Mouse (Mus musculus) left cerebral cortex, adult 6 months (tissue): ENCODE measurements around the gene Fra10ac1. TPM values are rescaled to one million over a fixed set of nuclear protein-coding genes. Genes with fewer than 3 reads are reported as not detected.

Experiments used
- long read RNA-seq, 2 experiments: library from polyadenylated mRNA; unstranded; transcript quantifications; one replicate each; pipeline ENCODE4 v2.0.0; 2019 to 2020
- polyA plus RNA-seq: library from polyadenylated mRNA; unstranded; fragments of <200 nt; fragmentation: Nextera tagmentation; gene quantifications from 2 replicates; pipeline ENCODE4 v1.2.3, GENCODE M21; 2021

Fra10ac1 gene
- polyA plus RNA-seq = 25.9 and 26.7 TPM in 2 replicates
- long read RNA-seq, experiment 1, transcript Fra10ac1-201 (14 exons, 1,402 nt) = major isoform, 23 of 47 reads
- long read RNA-seq, experiment 1, partial matches to known transcripts = 7 of 47 reads
- long read RNA-seq, experiment 1, other reads (novel, unspliced or antisense) = 14 of 47 reads
- long read RNA-seq, experiment 2, transcript Fra10ac1-201 (14 exons, 1,402 nt) = major isoform, 7 of 25 reads
- long read RNA-seq, experiment 2, partial matches to known transcripts = 12 of 25 reads
- long read RNA-seq, experiment 2, other reads (novel, unspliced or antisense) = 5 of 25 reads

GRCm38 (mm10) chr19:38223905-38224684, at the start of gene Fra10ac1:
Fra10ac1 (minus strand) TSS chr19:38224156.

GRCm38 (mm10) chr19:38264505-38265500, 40.8 kb upstream of the Fra10ac1 start, which contains the start of gene Lgi1:
Lgi1 (plus strand) TSS chr19:38264536.

Other genes starting within 250 kb of the Fra10ac1 start
- 0.60 and 0.80 TPM in 2 replicates for gene Myof, start 180.6 kb downstream of the Fra10ac1 start, polyA plus RNA-seq
- 0.11 and 0.22 TPM in 2 replicates for gene Cep55, start 169.1 kb downstream of the Fra10ac1 start, polyA plus RNA-seq
- 0.15 TPM in 1 of 2 replicates, not detected in the other for gene Ffar4, start 127.1 kb downstream of the Fra10ac1 start, polyA plus RNA-seq
- gene Rbp4, start 98.9 kb downstream of the Fra10ac1 start, polyA plus RNA-seq = 89.7 and 99.5 TPM in 2 replicates
- 0.04 TPM in 1 of 2 replicates, not detected in the other for gene Pde6c, start 91.4 kb downstream of the Fra10ac1 start, polyA plus RNA-seq
- 53.6 and 77.5 TPM in 2 replicates for gene Lgi1, start 40.4 kb upstream of the Fra10ac1 start, polyA plus RNA-seq
- gene Slc35g1, start 171.8 kb upstream of the Fra10ac1 start, polyA plus RNA-seq = 0.15 and 0.67 TPM in 2 replicates